Comparison of ENCODE assay signal across 1 mouse cellular context in genomic region chr13:96923134-96923533, GRCm38 (mm10). TPM values are rescaled to one million over a fixed set of nuclear protein-coding genes. Genes with fewer than 3 reads are reported as not detected.
"Had no signal": no experiment of that assay in that cellular context is flagged by ENCODE, and none has a peak within 500 bp of the region (broad histone marks: within the 10 kb centered on the region; RNA-seq: fewer than 3 reads in every experiment).

No protein-coding gene starts in this region.

RNA-seq across cellular contexts. Expression of gene Gcnt4, which starts 1.4 kb away (rescaled TPM):
- polyA plus RNA-seq: neural tube, embryonic 14.5 days had no signal
